Mouse (Mus musculus): Measurements from ENCODE around the gene Fam163a.
"Not testable (repeated sequence)": the region's sequence is repeated elsewhere in the genome, so short reads cannot be mapped to it uniquely, and the experiment has no call there.

Gene Fam163a

DNA sequence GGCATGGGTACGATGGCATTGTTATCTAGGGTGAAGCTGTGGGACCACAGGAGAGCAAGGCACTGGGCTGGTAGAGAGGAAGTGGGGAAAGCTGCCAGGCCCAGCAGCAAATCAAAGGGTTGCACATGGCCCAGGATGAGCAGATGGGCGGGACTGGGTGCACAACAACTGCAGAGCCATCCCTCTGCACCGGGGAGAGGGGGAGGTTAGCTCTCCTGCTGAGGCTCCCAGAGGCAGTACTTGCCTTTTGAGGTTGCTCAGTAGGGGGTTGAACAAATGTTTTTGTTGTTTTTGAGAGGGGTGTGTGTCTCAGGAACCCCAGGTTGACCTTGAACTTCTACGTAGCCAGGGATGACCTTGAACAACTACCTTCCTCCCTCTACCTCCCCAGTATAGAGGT lies 128.4 kb downstream of the Fam163a start:
- no peak for DNase-seq

DNA sequence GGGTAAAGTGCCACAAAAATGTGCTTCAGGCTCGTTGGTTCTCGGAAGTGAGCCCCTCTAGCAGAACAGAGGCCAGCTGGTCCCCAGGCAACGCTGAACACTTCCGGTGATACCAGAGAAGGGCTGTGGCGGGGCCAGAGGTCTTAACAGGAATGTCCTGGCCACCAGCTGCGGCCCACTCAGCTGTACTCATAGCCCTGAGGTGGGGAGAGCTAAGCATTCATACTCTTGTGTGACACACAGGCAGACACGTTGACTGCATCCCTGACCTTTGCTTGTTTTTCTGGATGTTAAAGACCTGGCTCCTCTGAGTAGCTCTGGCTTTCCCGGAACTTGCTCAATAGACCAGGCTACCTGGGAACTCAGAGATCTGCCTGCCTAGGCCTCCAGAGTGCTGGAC lies 130.3 kb downstream of the Fam163a start:
- DNase-seq, result no peak

- no peak for DNase-seq
Observed at GRCm38 (mm10) chr1:156073169-156073821, 131.5 kb downstream of the Fam163a start.

DNA sequence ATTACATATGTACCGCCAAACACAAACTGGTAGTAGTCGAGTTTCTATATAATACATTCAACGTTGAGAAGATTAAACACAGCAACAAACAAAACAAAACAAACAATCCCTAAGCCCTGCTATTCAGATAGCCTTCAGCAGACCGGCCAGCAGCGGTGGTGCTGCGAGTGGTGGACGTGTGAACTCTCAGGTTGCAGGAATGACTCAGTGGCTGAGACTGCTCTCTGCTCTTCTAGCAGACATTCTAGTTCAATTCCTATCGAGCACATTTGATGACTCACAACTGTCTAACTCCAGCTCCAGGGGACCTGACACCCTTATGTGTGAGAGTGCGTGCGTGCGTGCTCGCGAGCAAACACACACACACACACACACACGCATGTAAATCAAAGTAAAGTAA lies 134.7 kb downstream of the Fam163a start:
- DNase-seq, result no peak

GRCm38 (mm10) chr1:156066133-156066532 lies 138.7 kb downstream of the Fam163a start:
- DNase-seq, result no peak

DNA sequence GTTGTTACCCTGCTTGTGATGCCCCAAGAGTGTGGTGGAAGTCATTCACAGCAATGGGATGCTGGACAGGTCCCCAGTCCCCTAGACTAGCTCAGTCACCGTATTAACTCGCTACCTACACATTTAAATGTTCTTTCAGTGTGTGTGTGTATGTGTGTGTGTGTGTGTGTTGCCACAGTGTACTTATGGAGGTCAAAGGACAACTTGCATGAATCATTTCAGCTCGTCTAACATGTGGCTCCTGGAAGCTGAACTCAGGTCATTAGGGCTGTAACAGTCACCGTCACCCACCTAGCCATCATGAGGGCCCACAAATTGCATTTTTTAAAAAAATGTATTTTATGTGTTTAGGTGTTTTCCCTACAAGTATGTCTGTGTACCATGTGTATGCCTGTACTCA lies 142.6 kb downstream of the Fam163a start:
- DNase-seq, result no peak

DNA sequence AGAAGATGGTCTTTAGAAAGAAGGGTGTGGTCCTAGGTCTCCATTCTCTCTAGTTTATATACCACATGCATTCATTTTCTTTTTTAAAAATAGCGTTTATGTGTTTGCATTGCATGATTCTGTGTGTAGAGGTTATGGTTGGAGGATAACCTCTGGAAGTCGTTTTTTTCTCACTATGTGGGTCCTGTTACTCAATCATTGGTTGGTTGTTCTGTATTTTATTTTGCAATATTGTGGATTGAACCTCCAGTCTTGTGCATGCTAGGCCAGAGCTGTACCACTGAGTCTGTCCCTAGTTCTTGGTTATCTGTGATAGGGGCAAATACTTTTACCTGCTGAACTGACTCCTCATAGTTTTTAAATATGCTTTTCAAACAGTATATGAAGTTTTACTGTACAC lies 146.6 kb downstream of the Fam163a start:
- no peak for DNase-seq

DNA sequence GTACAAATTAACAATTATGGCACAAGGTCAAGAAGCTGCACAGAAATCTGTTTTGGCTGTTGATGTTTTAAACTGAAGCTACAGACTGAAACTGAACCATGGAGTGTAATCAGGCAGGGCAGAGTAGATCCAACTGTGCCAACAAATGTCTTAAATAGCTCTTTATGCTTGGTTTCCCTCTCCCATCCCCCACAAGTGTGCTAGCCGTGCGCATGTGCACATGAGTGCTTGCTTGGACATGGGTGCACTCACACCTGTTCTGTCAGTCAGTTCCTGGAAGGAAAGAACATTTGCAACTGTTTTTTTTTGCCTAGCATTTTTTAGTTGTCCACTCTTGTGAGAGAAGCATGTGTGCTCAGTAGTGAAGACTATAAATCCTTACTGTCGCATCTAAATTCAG lies 158.1 kb downstream of the Fam163a start:
- DNase-seq, result peak; percentile 31 to 33

GRCm38 (mm10) chr1:156044211-156044611 lies 160.6 kb downstream of the Fam163a start:
- DNase-seq, result no peak

- peak; percentile 47 to 55 for DNase-seq
Observed at GRCm38 (mm10) chr1:156043027-156043426, 161.8 kb downstream of the Fam163a start.

DNA sequence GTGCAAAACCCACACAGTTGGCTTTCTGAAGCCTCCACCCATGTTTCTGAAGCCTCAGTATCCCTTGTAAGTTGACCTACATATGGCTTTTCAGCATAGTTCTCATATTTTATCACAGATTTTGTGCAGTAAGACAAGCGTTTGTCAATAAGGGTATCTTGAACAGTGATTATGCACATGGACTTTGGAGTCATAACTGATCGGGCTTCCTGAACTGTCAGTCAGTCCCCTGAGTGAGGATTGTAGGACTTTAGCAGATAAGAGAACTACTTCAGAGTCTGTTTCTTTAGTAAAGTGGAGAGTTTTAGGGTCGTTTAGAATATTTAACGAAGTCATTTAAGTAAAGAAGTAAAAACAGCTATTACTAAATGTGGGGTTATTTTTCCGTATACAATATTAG lies 162.3 kb downstream of the Fam163a start:
- DNase-seq, result no peak

DNA sequence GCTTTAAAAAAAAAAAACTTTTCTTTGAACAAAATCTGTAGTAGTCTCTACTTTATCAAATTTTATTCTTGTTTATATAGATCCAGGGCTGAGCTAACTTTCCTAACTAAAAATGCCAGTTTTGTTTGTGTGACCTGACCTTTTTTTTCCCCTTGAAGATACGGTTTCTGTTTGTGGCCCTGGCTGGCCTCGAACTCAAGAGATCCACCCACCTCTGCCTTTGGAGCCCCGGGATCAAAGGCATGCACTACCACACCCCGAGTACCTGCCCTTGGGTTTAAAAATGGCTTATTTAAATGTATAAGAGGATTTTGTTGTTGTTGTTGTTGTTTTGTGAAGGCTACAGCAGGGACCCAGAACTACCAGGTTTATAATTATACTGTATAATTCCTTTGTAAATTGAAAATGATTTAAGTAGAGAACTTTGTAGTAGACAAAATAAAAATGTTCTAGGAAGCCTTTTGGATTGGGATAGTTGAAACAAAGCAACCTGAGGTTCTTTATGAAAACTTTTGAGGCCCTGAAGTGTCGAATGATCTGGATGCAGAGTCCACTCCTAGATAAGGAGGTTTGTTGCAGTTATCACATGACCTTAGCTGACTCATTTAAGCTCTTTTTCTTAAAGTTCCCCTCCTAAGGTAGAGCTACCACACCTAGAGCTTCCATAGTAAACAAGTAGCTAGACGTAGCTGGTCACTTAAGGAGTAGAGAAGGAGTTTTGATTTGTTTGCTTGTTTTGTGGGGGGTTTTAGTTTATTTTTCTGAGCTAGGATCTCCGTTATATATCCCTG lies 163.2 kb downstream of the Fam163a start:
- DNase-seq, result no peak

- DNase-seq, result peak; percentile 88 to 90
Observed at GRCm38 (mm10) chr1:156040731-156041401, 164.0 kb downstream of the Fam163a start.

DNA sequence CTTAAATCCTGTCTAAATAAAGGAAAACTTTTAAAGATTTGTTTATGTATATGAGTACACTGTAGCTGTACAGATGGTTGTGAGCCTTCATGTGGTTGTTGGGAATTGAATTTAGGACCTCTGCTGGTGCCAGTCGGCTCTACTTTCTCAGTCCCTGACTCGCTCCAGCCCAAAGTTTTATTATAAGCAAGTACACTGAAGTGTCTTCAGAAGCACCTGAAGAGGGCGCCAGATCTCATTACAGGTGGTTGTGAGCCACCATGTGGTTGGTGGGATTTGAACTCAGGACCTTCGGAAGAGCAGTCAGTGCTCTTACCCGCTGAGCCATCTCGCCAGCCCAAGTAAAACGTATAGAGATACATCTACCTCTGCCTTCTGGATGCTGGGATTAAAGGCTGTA lies 164.8 kb downstream of the Fam163a start:
- DNase-seq, result not testable (repeated sequence)

DNA sequence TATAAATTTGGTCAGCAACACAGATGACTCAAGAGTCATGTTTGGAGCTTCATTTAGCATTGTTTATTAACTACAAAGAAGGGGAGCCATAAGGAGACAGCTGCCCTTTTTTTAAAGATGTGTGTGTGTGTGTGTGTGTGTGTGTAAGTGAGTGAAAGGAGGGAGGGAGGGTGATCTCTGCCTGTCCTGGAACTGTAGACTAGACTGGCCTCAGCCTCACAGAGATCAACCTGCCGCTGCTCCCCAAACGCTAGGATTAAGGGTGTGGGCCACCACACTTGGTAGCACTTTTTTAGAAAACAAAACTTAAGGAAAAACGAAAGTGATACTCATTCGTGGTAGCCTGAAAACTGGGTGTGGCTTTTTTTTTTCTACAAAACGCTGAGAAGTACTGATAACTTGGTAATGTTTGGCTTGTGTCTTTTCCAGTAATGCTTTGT lies 167.7 kb downstream of the Fam163a start:
- peak in 1 of 2 experiments; percentile 13 for DNase-seq

DNA sequence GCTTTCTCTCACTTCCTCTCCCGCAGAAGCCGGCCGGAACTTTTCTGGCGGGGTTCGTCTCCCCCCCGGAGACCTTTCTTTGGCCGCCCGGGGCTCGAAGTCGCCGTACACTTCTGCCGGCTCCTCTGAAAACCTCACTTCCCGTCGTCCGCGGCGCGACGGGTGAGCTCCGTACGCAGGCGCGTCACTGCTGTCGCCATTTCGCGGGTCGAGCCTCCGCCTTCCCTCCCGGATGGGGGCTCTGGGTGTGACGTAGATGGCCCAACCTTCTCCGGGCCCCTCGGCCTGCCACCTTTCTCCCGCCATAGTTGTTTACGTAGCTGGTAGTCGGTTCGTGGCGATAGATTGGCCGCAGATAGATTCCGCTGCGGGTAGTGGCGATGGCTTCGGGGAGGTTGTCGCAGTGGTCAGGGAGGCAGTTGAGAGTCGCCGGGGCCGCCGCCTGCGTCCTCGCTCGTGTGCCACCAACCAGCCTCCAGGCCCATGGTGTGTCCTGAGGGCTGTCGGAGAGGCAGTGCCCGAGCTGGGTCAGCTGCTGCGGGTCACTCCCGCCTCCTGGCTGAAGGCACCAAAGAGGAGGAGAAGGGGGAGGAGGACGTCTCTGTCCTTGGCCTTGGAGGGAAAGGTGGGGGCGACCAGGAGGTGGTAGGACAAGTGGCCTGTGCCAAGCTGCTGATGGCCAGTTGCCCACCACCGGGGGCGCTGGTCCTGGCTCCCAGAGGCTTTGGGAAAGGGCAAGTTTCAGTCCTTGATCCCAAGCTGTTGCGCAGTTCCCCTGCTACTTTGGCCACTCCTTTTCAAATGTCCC lies 168.7 kb downstream of the Fam163a start, which contains the start of gene Tor1aip1:
Gene Tor1aip1, minus strand, starts transcription at position 551 of the 808 bp plus-strand sequence.
- DNase-seq, result peak; percentile 98 to 99

GRCm38 (mm10) chr1:156035269-156035929 lies 169.4 kb downstream of the Fam163a start, which contains the start of gene Tor1aip2:
Gene Tor1aip2 (plus strand): TSS chr1:156035403.
- peak in 1 of 2 experiments; percentile 81 for DNase-seq

DNA sequence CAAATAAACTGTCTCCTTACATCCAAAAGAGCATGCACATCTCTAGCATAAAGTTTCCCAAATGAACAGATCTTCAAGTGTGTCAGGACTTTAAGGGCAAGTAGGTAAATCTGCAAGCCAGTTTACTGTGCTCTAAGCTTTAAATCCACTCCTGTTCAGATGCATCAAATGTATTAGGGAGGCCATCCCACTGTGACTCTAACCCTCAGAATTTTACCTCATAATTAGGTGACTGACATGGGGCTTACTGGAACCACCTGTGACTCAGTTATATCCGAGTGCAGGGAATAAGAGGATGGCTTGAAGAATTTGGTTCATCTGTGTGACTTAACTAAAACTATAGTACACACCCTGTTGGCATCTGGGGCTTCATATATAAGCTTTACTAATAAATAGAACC lies 170.2 kb downstream of the Fam163a start:
- no peak for DNase-seq

DNA sequence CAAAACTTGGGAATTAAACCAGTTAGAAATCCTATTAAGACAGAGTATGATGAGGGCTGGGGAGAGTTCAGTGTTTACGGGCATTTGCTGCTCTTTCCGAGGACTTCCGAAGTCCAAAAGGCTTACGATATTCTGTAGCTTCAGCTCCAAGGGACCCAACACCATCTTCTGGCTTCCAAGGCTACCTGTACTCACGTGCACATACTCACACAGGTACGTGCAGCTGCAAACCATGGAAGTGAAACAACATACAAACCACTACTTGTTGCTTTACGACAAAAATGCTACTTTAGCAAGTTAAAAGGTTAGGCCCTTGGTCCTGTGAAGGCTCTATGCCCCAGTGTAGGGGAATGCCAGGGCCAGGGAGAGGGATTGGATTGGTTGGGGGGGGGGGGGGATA lies 170.9 kb downstream of the Fam163a start:
- no peak for DNase-seq

- DNase-seq, result no peak
Observed at GRCm38 (mm10) chr1:156028340-156028975, 176.4 kb downstream of the Fam163a start.

GRCm38 (mm10) chr1:156027849-156028248 lies 177.0 kb downstream of the Fam163a start:
- DNase-seq, result no peak
